Mouse (Mus musculus) G1E-ER4 (cell line): Measurements from ENCODE around the gene Gm10376. TPM values are rescaled to one million over a fixed set of nuclear protein-coding genes. Genes with fewer than 3 reads are reported as not detected.
"Not testable (repeated sequence)": the region's sequence is repeated elsewhere in the genome, so short reads cannot be mapped to it uniquely, and the experiment has no call there.

Experiments
- GATA1 ChIP-seq: IDR thresholded peaks from one replicate; pipeline ENCODE4 v1.8.0; 2012; ENCODE audit warnings: low read length, inconsistent platforms
- polyA plus RNA-seq: library from polyadenylated mRNA; stranded (reverse); fragments of >175 nt; gene quantifications from 2 replicates; pipeline ENCODE4 v1.2.3, GENCODE M21; 2012

Gm10376 gene
- polyA plus RNA-seq, result not detected in 2 replicates

- TF ChIP-seq GATA1, result not testable (repeated sequence)
Measured at GRCm38 (mm10) chr14:43015528-43015927, at the start of gene Gm10376. Gene Gm10376, minus strand, starts transcription at chr14:43015628.

- TF ChIP-seq GATA1, result not testable (repeated sequence)
Measured at GRCm38 (mm10) chr14:42993524-42993923, 21.9 kb downstream of the Gm10376 start, which contains the start of gene Gm8082. Gene Gm8082, minus strand, starts transcription at chr14:42993624.

Other genes with a start within 250 kb of the Gm10376 start
- gene Gm3015, start 246.8 kb downstream of the Gm10376 start, polyA plus RNA-seq, result not detected in 2 replicates
- not detected in 2 replicates for gene Gm10377, start 217.6 kb downstream of the Gm10376 start, polyA plus RNA-seq
- gene Gm21977, start 162.2 kb downstream of the Gm10376 start, polyA plus RNA-seq, result not detected in 2 replicates
- not detected in 2 replicates for gene Gm8082, start 22.0 kb downstream of the Gm10376 start, polyA plus RNA-seq
- gene Gm8094, start 61.0 kb upstream of the Gm10376 start, polyA plus RNA-seq, result not detected in 2 replicates
- gene Gm8104, start 85.0 kb upstream of the Gm10376 start, polyA plus RNA-seq, result not detected in 2 replicates
- gene Gm7233, start 164.2 kb upstream of the Gm10376 start, polyA plus RNA-seq, result not detected in 2 replicates
- not detected in 2 replicates for gene Gm8122, start 219.7 kb upstream of the Gm10376 start, polyA plus RNA-seq
- not detected in 2 replicates for gene Gm8126, start 243.0 kb upstream of the Gm10376 start, polyA plus RNA-seq